Mouse (Mus musculus): ENCODE data around the gene Pate3. TPM values are rescaled to one million over a fixed set of nuclear protein-coding genes. Genes with fewer than 3 reads are reported as not detected.

Pate3 gene
- polyA plus RNA-seq, 1 experiment from 2014 or later: not detected

Other genes starting within 250 kb of the Pate3 start
- gene Cdon, start 227.1 kb downstream of the Pate3 start, polyA plus RNA-seq (2015; fragmentation: Nextera tagmentation; extraction: Ambion mirVana): 3.8 and 4.2 TPM in 2 replicates
- gene Gm1113, start 129.9 kb downstream of the Pate3 start, polyA plus RNA-seq (2015; fragmentation: Nextera tagmentation; extraction: Ambion mirVana): not detected in 2 replicates
- gene Ddx25, start 89.7 kb downstream of the Pate3 start, polyA plus RNA-seq (2015; fragmentation: Nextera tagmentation; extraction: Ambion mirVana): 2.3 TPM in 2 replicates
- 20.6 and 24.0 TPM in 2 replicates for gene Pus3, start 89.6 kb downstream of the Pate3 start, polyA plus RNA-seq (2015; fragmentation: Nextera tagmentation; extraction: Ambion mirVana)
- gene Pate2, start 77.9 kb downstream of the Pate3 start, polyA plus RNA-seq (2015; fragmentation: Nextera tagmentation; extraction: Ambion mirVana): 0.57 and 0.84 TPM in 2 replicates
- gene Hyls1, start 77.8 kb downstream of the Pate3 start, polyA plus RNA-seq (2015; fragmentation: Nextera tagmentation; extraction: Ambion mirVana): 15.3 and 16.4 TPM in 2 replicates
- gene Pate4, start 36.3 kb downstream of the Pate3 start, polyA plus RNA-seq (2015; fragmentation: Nextera tagmentation; extraction: Ambion mirVana): not detected in 2 replicates
- not detected in 2 replicates for gene Pate1, start 39.2 kb upstream of the Pate3 start, polyA plus RNA-seq (2015; fragmentation: Nextera tagmentation; extraction: Ambion mirVana)
- gene Gm17677, start 92.8 kb upstream of the Pate3 start, polyA plus RNA-seq (2015; fragmentation: Nextera tagmentation; extraction: Ambion mirVana): not detected in 2 replicates
- gene Gm17727, start 129.9 kb upstream of the Pate3 start, polyA plus RNA-seq (2015; fragmentation: Nextera tagmentation; extraction: Ambion mirVana): not detected in 2 replicates
- not detected in 2 replicates for gene Gm27235, start 141.9 kb upstream of the Pate3 start, polyA plus RNA-seq (2015; fragmentation: Nextera tagmentation; extraction: Ambion mirVana)
- not detected in 2 replicates for gene D730048I06Rik, start 141.9 kb upstream of the Pate3 start, polyA plus RNA-seq (2015; fragmentation: Nextera tagmentation; extraction: Ambion mirVana)
- gene 9230110F15Rik, start 195.9 kb upstream of the Pate3 start, polyA plus RNA-seq (2015; fragmentation: Nextera tagmentation; extraction: Ambion mirVana): not detected in 2 replicates

All from kidney, embryonic 16.5 days (tissue).